Mouse (Mus musculus): Measurements from ENCODE around the gene Agrp. TPM values are rescaled to one million over a fixed set of nuclear protein-coding genes. Genes with fewer than 3 reads are reported as not detected.

The Agrp gene
- polyA plus RNA-seq, 1 experiment from 2014 or later: 2.0 TPM

DNA sequence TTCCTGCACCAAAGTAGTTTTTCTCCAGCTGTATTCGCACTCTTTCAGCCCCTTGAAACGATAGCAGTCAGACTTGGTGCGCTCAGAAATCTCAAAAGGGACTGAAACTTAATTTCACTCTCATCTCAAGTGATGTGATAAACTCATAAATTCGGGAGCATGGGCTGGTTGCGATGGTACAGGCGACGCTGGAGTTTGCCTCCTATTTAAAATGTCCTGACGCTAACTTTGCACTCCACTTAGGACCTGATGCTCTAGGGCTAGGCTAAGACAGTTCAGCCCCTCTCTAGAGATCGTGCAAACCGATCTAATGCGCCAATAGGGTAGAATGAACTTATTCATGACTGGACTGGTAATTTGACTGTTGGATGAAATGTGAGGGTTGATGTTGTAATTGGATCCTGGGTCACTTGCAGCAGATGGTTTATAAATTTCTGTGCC, 428 bp upstream of the Agrp start:
- Histone ChIP-seq H3K4me3 (peak overlapping the region; percentile 89), H3K4me2 (replicated peaks) (peak overlapping the region; percentile 86), H3K9ac (peak overlapping the region; percentile 99), H3K9me3 (no peaks in the 10 kb centered on the region), H3K27me3 (no peaks in the 10 kb centered on the region), H3K36me3 (no peaks in the 10 kb centered on the region), H3K4me1 (peaks cover 28% of the 10 kb centered on the region), H3K27ac (peak overlapping the region; percentile 100)
- 0 out of 2 replicates have a peak, but pooled peaks have one; percentile 20 for ATAC-seq (ENCODE audit: low FRiP score, low read depth)
- under 1% methylated on average over 11 of the region's 11 CpGs for WGBS

DNA sequence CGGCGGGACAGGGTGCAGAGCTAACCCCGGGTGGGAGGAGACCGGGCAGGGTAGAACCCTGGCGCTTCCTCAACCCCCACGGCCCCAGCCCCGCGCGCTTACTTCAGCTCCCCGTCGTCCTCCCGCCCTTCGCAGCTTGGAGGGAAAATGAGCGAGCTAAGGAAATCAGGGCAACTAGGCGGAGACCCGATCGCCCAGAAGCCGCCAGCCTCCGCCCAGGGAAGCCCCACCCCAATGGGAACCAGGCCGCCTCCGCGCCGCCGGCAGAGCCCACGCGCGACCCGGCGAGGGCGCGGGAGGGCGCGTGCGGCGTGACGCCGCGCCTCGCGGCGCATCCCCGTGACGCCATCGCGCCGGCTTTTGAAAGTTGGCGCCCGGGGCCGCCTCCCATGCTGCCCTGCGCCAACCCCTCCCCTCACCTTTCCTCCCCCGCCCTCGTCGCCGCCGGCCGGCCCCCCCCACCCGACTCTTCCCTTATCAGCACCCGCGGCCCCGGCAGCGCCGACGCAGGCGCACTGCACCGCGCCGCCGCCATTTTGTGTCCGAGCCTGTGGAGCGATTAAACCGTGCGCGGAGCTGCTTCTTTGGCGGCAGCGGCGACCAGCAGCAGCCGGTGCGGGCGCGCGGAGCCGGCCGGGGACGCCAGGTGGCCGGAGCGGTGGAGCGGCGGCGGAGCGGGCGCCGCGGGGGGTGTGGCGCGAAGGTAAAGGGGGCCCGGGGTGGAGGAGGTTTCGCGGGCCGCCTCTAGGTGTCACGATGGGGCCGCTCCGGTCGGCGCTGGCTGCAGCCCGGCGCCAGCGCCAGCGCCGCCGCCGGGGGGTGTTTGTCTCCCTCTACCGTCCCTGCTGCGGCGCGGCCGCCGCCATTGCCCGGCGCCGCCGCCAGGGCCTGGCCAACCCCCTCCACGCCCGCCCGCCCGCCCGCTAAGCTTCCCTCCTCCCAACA, 903 bp downstream of the Agrp start, which contains the start of gene Ctcf:
TSS of gene Ctcf (plus strand) at position 551 of the 945 bp plus-strand sequence.
- peak within 1 kb of the TSS; percentile 100 for H3K27ac ChIP-seq
- peak within 1 kb of the TSS; percentile 89 for H3K4me3 ChIP-seq
- H3K36me3 ChIP-seq: no peaks in the 10 kb centered on the region
- peaks cover 28% of the 10 kb centered on the region for H3K4me1 ChIP-seq
- no peaks in the 10 kb centered on the region for H3K27me3 ChIP-seq
- H3K9ac ChIP-seq: peak within 1 kb of the TSS; percentile 99
- H3K4me2 ChIP-seq (replicated peaks): peak within 1 kb of the TSS; percentile 86
- WGBS: under 1% methylated on average over 104 of the region's 126 CpGs
- peak; percentile 94 for ATAC-seq (ENCODE audit: low FRiP score, low read depth)
- no peaks in the 10 kb centered on the region for H3K9me3 ChIP-seq

- no peaks in the 10 kb centered on the region for H3K9me3 ChIP-seq
- no peak for ATAC-seq (ENCODE audit: low FRiP score, low read depth)
- no peaks in the 10 kb centered on the region for H3K27me3 ChIP-seq
- H3K4me3 ChIP-seq: peak overlapping the region; percentile 89
- 5% methylated on average over 11 of the region's 11 CpGs for WGBS
- H3K27ac ChIP-seq: peak overlapping the region; percentile 100; the same call in 1 of the 2 replicates
- peak overlapping the region; percentile 99 for H3K9ac ChIP-seq
- H3K4me1 ChIP-seq: peaks cover 28% of the 10 kb centered on the region
- H3K36me3 ChIP-seq: no peaks in the 10 kb centered on the region
- H3K4me2 ChIP-seq (replicated peaks): peak overlapping the region; percentile 86
Observed at GRCm38 (mm10) chr8:105635481-105635880, 1.7 kb downstream of the Agrp start.

DNA sequence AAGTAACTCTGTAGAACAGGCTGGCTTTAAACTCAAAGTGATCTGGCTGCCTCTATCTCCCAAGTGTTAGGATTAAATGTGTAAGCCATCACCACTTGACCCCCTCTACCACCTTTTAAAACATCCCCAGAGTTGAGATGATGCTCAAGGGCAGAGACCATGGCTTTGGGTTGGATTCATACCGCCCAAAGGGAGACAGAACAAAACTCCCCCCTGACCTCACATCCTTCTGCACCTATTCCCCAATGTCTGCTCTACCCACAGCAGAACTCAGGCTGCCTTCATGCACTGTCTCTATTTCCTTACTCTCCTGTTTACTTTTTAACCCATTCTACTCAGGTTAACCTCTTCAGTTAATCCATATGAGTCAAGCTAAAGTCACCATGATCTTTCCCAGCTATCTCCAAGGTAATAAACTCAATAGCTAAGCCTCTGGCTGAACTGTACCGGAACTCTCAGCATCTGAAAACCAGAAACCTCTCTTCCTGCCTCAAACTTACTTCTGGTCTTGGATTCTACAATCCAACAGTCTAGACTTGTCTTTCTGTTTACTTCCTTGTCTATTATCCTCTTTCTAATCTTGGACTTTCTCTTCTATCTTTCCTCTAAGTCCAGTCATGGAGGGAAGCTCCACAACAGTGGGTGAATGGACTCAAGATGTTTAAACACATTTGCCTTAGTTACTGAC, 2.3 kb downstream of the Agrp start:
- WGBS: 86% methylated on average over 2 of the region's 2 CpGs
- Histone ChIP-seq H3K36me3 (no peaks in the 10 kb centered on the region), H3K4me3 (peak overlapping the region; percentile 89), H3K27ac (no peak overlapping the region), H3K9ac (peak overlapping the region; percentile 99; the same call in 1 of the 2 replicates), H3K4me2 (replicated peaks) (peak overlapping the region; percentile 86), H3K27me3 (no peaks in the 10 kb centered on the region), H3K9me3 (no peaks in the 10 kb centered on the region), H3K4me1 (peaks cover 24% of the 10 kb centered on the region)
- ATAC-seq (ENCODE audit: low FRiP score, low read depth): no peak

GRCm38 (mm10) chr8:105629337-105629736, 7.9 kb downstream of the Agrp start:
- H3K27me3 ChIP-seq: no peaks in the 10 kb centered on the region
- no peaks in the 10 kb centered on the region for H3K9me3 ChIP-seq
- H3K4me3 ChIP-seq: no peak overlapping the region
- H3K27ac ChIP-seq: no peak overlapping the region
- no peak overlapping the region for H3K9ac ChIP-seq
- no peak overlapping the region for H3K4me2 ChIP-seq (replicated peaks)
- WGBS: 93% methylated on average over 4 of the region's 4 CpGs
- peaks cover 13% of the 10 kb centered on the region for H3K4me1 ChIP-seq
- ATAC-seq (ENCODE audit: low FRiP score, low read depth): no peak
- no peaks in the 10 kb centered on the region for H3K36me3 ChIP-seq

DNA sequence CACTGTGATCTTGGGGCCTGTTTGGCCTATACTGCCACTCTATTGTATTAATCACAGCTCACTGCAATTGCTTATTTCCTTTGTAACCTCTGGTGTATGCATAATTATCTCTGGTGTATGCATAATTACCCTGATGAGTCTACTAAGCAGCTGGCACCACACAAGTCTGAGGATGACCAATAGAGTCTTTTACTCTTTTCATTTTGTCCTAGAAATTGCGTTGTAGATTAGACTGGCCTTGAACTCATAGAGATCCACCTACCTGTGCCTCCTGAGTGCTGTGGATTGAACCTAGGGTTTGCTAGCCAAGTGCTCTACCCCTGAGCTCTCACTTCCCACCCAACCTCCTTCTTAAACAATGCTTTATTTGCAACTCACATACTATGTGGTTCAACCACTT, 11.1 kb downstream of the Agrp start:
- no peak for ATAC-seq (ENCODE audit: low FRiP score, low read depth)
- Histone ChIP-seq H3K4me2 (replicated peaks) (no peak overlapping the region), H3K27me3 (no peaks in the 10 kb centered on the region), H3K9me3 (no peaks in the 10 kb centered on the region), H3K9ac (no peak overlapping the region), H3K4me3 (no peak overlapping the region), H3K27ac (no peak overlapping the region), H3K36me3 (peaks cover 12% of the 10 kb centered on the region), H3K4me1 (peaks cover 40% of the 10 kb centered on the region)
- 84% methylated on average over 1 of the region's 1 CpGs for WGBS

- Histone ChIP-seq H3K9ac (peak overlapping the region; percentile 43; the same call in 1 of the 2 replicates), H3K36me3 (peaks cover 25% of the 10 kb centered on the region), H3K4me3 (no peak overlapping the region), H3K27ac (peak overlapping the region; percentile 79), H3K4me2 (replicated peaks) (peak overlapping the region; percentile 23), H3K9me3 (no peaks in the 10 kb centered on the region), H3K27me3 (no peaks in the 10 kb centered on the region), H3K4me1 (peaks cover 40% of the 10 kb centered on the region)
- WGBS: 6% methylated on average over 1 of the region's 1 CpGs
- no peak for ATAC-seq (ENCODE audit: low FRiP score, low read depth)
Observed at GRCm38 (mm10) chr8:105624831-105625230, 12.4 kb downstream of the Agrp start.

- WGBS: 39% methylated on average over 3 of the region's 3 CpGs
- Histone ChIP-seq H3K27me3 (no peaks in the 10 kb centered on the region), H3K36me3 (peaks cover 29% of the 10 kb centered on the region), H3K9ac (peak overlapping the region; percentile 43; the same call in 1 of the 2 replicates), H3K4me3 (no peak overlapping the region), H3K4me2 (replicated peaks) (peak overlapping the region; percentile 23), H3K27ac (peak overlapping the region; percentile 79), H3K4me1 (peaks cover 40% of the 10 kb centered on the region), H3K9me3 (no peaks in the 10 kb centered on the region)
- ATAC-seq (ENCODE audit: low FRiP score, low read depth): no peak
Observed at GRCm38 (mm10) chr8:105624401-105624800, 12.8 kb downstream of the Agrp start.

- no peak for ATAC-seq (ENCODE audit: low FRiP score, low read depth)
- Histone ChIP-seq H3K27ac (peak overlapping the region; percentile 79; the same call in 1 of the 2 replicates), H3K4me3 (no peak overlapping the region), H3K9me3 (no peaks in the 10 kb centered on the region), H3K9ac (0 out of 2 replicates have a peak overlapping the region, but pooled peaks have one; percentile 43), H3K27me3 (no peaks in the 10 kb centered on the region), H3K4me2 (replicated peaks) (no peak overlapping the region; the same call in 1 of the 2 replicates), H3K36me3 (peaks cover 35% of the 10 kb centered on the region), H3K4me1 (peaks cover 40% of the 10 kb centered on the region)
- 23% methylated on average over 7 of the region's 7 CpGs for WGBS
Observed at GRCm38 (mm10) chr8:105623679-105624245, 13.4 kb downstream of the Agrp start.

GRCm38 (mm10) chr8:105623118-105623517, 14.1 kb downstream of the Agrp start:
- 7% methylated on average over 5 of the region's 5 CpGs for WGBS
- Histone ChIP-seq H3K9me3 (no peaks in the 10 kb centered on the region), H3K36me3 (peaks cover 42% of the 10 kb centered on the region), H3K27me3 (no peaks in the 10 kb centered on the region), H3K9ac (no peak overlapping the region), H3K4me1 (peaks cover 40% of the 10 kb centered on the region), H3K27ac (peak overlapping the region; percentile 79), H3K4me3 (no peak overlapping the region), H3K4me2 (replicated peaks) (peak overlapping the region; percentile 21)
- ATAC-seq (ENCODE audit: low FRiP score, low read depth): no peak

DNA sequence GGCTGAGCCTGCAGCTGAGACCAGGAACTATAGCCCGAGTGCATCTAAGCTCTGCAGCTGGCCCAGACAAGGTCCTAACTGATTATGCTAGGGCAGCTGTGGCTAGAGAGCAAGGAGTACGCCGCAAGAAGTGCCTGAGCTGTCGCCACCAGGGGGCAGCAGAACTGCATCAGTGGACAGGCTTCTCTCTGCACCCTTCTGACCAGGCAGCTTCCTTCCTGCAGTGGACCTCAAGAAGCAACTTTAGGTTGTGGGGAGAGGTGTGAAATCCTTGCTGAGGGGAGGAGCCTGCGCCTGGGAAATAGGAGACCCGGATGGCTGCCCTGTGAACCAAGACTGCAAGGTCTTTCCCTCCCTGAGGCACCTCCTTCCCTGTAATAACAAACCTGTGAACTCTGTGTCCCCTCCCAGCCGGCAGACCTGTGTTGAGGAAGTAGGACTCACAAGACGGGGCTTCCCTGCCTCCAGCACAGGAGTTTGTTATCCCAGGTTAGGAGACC, 14.7 kb downstream of the Agrp start:
- Histone ChIP-seq H3K9ac (no peak overlapping the region), H3K4me3 (no peak overlapping the region), H3K36me3 (peaks cover 48% of the 10 kb centered on the region), H3K27ac (peak overlapping the region; percentile 79), H3K4me1 (peaks cover 40% of the 10 kb centered on the region), H3K4me2 (replicated peaks) (peak overlapping the region; percentile 21), H3K9me3 (no peaks in the 10 kb centered on the region), H3K27me3 (no peaks in the 10 kb centered on the region)
- WGBS: 2% methylated on average over 8 of the region's 8 CpGs
- ATAC-seq (ENCODE audit: low FRiP score, low read depth): peak; percentile 88

Data from limb, embryonic 13.5 days (tissue).